Mouse (Mus musculus): ENCODE results near the gene Phf7.

The Phf7 gene

GRCm38 (mm10) chr14:31195968-31196367, 55.1 kb downstream of the Phf7 start:
- no peak for DNase-seq

- DNase-seq = peak; percentile 23
Observed at GRCm38 (mm10) chr14:31195521-31195920, 55.6 kb downstream of the Phf7 start.

GRCm38 (mm10) chr14:31194891-31195513, 56.1 kb downstream of the Phf7 start:
- DNase-seq = peak; percentile 74

DNA sequence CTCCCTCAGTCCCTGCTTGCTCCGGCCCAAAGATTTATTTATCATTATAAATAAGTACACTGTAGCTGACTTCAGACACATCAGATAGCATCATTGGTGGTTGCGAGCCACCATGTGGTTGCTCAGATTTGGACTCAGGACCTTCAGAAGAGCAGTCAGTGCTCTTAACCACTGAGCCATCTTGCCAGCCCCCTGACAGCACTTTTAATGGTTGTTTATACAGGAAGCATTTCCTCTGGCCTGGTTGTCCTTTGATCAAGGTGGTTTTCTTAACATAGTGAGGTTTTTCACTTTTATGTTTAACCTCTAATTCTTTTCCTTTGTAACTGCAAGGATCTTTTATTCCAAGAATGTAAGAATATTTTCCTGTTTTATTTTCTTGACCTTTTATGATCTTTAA, 56.7 kb downstream of the Phf7 start:
- no peak for DNase-seq

DNA sequence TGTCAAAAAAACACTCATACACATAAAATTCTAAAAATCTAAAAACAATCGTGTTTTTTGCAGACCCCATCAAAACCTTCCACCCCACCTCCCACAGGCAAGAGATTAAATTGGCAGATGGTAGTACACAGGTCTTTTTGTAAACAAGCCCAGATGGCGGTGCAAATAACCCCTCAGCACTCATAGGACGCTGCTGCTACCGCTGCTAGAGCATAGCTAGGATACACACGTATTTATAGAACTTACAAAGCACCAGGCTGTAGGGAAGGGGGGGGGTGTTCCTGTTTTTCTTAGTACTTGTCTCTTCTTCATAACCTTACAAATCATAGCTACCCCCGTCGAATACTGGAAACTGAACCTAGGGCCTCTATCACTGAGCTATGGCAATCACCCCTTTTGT, 57.3 kb downstream of the Phf7 start:
- peak; percentile 41 for DNase-seq

DNA sequence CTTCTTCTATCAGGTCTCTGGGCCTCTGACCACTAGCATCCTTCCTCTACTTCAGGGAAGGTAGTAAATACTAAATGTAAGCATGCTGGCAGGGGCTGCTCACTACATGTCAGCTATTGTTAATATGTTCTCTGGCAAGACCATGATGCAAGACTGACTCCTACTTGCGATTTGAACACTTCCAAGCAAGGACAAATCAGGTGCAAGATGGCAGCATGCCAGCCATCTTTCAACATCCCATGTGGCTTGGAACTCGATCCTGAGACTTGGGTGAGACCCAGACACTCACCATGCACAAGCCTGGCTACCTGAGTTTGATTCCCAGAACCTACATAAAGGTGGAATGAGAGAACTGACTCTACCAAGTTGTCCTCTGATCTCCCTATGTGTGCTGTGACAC, 59.2 kb downstream of the Phf7 start:
- DNase-seq = peak; percentile 51

DNA sequence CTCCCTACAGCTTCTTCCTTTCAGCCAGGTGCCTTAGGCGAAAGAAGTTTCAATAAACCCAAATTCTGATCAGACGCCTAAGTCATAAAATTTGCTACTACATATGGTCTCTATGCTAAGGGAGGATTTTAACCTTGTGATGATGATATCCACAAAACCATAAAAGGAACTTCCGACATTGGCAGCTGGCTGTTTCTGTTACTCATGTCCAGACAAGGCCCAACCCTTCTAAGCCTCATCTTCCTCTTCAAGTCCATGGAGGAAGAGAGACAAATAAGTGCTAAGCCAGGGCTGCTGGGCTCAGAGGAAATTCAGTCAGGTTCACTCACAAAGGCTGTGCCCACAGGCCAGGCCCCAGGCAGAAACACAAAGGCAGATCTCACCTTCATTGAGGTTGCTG, 61.8 kb downstream of the Phf7 start:
- no peak for DNase-seq

DNA sequence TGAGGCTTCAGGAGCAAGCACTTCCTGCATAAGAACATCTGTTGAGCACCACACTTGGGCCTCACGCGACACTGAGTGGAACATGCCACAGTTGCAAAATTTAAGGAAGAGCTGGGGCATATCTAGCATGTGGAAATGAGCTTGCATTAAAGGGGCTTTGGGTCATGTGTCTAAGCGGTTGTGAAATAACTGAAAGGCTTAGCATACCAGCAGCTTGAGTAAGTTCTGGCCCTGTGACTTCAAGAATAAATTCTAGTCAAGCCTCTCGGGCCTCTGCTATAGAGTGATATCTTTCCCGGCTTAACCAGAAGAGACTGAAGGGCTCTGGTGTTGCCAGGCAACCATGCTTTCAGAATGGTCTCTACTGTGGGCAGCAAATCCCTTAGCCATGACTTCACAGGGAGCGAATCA, 62.3 kb downstream of the Phf7 start:
- no peak for DNase-seq

Data from cerebellum, adult 11-12 months (tissue).